Mouse (Mus musculus) megakaryocyte, embryonic 14.5 days (primary cell): ENCODE data around the gene Sub1. TPM values are rescaled to one million over a fixed set of nuclear protein-coding genes. Genes with fewer than 3 reads are reported as not detected.
A peak's percentile ranks its signal among the peaks of the same experiment; 100 is the strongest.

Experiments
- H3K27me3 ChIP-seq: replicated peaks from 2 replicates; pipeline ENCODE3; 2012; ENCODE audit warnings: inconsistent platforms
- H3K36me3 ChIP-seq: replicated peaks from 2 replicates; pipeline ENCODE3; 2012; ENCODE audit warnings: low read length, inconsistent platforms, mixed read lengths
- H3K4me1 ChIP-seq: 2 replicates; pipeline ENCODE4 v1.6.1; 2012; ENCODE audit warnings: inconsistent platforms
- H3K4me3 ChIP-seq: replicated peaks from 2 replicates; pipeline ENCODE3; 2012; ENCODE audit warnings: moderate library complexity, mild to moderate bottlenecking, inconsistent platforms
- H3K9me3 ChIP-seq: 2 replicates; pipeline ENCODE4 v1.6.1; 2012; ENCODE audit warnings: inconsistent platforms
- FLI1 ChIP-seq: IDR thresholded peaks from 2 replicates; pipeline ENCODE4 v1.6.1; 2012; ENCODE audit warnings: low read length, inconsistent platforms, mixed read lengths
- GATA1 ChIP-seq: IDR thresholded peaks from 3 replicates; pipeline ENCODE4 v1.6.1; 2012; ENCODE audit warnings: mixed read lengths, low read length, inconsistent platforms, borderline replicate concordance
- polyA plus RNA-seq: library from polyadenylated mRNA; stranded (reverse); fragments of >175 nt; gene quantifications from 2 replicates; pipeline ENCODE4 v1.2.3, GENCODE M21; 2012; ENCODE audit warnings: low replicate concordance; ENCODE audit not compliant: insufficient read depth

Sub1 gene
- polyA plus RNA-seq, 1 experiment, result 24.6 TPM

GRCm38 (mm10) chr15:11971854-11972420, 24.8 kb downstream of the Sub1 start:
- H3K4me1 ChIP-seq, result peaks cover 11% of the 10 kb centered on the region
- TF ChIP-seq FLI1, result no peak
- TF ChIP-seq GATA1, result no peak
- H3K27me3 ChIP-seq, result peaks cover 8% of the 10 kb centered on the region
- H3K4me3 ChIP-seq, result peak overlapping the region; percentile 46
- peaks cover 24% of the 10 kb centered on the region for H3K9me3 ChIP-seq
- peaks cover 27% of the 10 kb centered on the region for H3K36me3 ChIP-seq

DNA sequence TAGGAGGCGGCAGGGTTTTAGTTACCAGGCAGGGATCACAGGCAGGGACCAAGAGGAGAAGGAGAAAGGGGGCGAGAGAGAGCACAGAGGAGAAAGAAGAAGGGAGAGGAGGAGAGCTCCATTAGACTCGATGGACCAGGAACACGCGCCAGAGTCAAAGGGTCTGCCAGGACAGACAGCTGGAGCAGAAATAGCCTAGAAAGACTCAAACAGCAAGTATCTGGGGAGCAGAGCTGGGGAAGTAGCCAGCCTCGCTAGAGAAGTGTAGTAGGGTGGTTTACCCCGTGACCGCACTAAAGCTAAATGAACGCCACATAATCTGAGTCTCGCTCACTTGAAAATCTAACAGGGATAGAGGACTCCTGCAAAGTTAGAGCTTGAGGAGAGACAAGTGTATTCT, 26.2 kb downstream of the Sub1 start:
- Histone ChIP-seq H3K36me3 (peaks cover 16% of the 10 kb centered on the region), H3K4me1 (peaks cover 14% of the 10 kb centered on the region), H3K4me3 (no peak overlapping the region), H3K9me3 (peaks cover 25% of the 10 kb centered on the region), H3K27me3 (peaks cover 8% of the 10 kb centered on the region)
- TF ChIP-seq FLI1, result no peak
- TF ChIP-seq GATA1, result no peak

DNA sequence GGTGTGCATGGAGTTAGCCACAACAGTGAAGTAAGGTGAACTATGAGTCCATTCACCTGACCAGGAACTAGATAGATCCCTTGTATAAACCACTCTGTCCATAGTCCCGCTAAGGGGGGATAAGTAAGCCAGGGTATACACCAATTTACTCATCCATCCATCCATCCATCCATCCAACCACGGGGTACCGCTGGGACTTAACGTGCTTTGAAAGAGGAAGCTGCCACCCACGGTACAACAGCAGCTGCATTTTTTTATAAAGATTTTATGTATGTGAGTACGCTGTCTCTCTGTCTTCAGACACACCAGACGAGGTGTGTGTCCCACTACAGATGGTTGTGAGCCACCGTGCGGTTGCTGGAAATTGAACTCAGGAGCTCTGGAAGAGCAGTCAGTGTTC, 27.9 kb downstream of the Sub1 start:
- TF ChIP-seq FLI1 (no peak), GATA1 (no peak)
- Histone ChIP-seq H3K4me1 (peaks cover 14% of the 10 kb centered on the region), H3K27me3 (peaks cover 11% of the 10 kb centered on the region), H3K36me3 (peaks cover 3% of the 10 kb centered on the region), H3K4me3 (no peak overlapping the region), H3K9me3 (peaks cover 17% of the 10 kb centered on the region)

DNA sequence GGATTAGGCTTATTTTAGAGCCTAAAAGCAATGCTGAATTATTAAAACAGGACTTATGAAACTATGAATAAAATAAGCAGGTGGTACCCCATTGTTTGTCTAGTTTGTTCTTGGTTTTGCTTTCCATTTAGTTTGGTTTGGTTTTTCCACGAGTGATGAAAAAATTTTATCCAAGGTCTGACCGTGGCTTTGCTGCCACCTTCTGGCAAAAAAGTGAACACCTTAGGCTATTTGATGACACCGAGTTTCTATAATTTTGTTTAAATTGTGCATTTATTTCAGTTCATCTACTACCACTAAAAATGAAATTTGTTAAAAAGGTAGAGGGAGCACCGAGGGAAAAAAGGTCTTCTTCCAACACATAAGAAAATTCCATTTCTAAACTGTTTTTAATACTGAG, 30.4 kb downstream of the Sub1 start:
- peaks cover 13% of the 10 kb centered on the region for H3K9me3 ChIP-seq
- H3K4me1 ChIP-seq, result peaks cover 6% of the 10 kb centered on the region
- H3K36me3 ChIP-seq, result no peaks in the 10 kb centered on the region
- H3K4me3 ChIP-seq, result no peak overlapping the region
- TF ChIP-seq FLI1 (no peak), GATA1 (no peak)
- peaks cover 11% of the 10 kb centered on the region for H3K27me3 ChIP-seq

DNA sequence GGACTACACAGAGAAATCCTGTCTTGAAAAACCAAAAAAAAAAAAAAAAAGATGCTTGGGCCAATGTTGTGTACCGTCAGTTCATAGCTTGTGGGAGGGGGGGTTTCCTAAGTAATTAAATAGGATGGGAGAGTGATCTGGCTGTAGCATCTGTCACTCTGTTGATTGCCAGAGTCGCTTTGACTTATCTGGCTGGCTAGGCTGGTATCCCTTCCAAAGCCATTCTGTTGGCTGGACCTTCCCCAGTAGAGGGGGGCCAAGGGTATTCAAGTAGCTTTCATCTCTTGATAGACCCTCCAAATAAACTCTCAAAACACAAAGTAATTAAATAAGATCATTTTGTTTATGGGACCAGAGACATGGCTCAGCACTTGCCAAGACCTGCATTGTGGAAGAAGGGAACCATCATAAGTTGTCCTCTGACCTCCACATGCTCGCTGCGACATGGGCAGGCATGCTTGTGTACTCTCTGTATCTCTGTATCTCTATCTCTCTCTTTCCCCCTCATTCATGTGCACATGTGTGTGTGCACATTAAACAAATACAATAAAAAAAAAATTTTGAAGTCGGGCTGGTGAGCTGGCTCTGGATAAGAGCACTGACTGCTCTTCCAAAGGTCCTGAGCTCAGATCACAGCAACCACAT, 31.5 kb downstream of the Sub1 start:
- Histone ChIP-seq H3K27me3 (peaks cover 13% of the 10 kb centered on the region), H3K4me3 (no peak overlapping the region), H3K9me3 (peaks cover 13% of the 10 kb centered on the region), H3K4me1 (peaks cover 6% of the 10 kb centered on the region), H3K36me3 (no peaks in the 10 kb centered on the region)
- TF ChIP-seq FLI1 (no peak), GATA1 (no peak)

DNA sequence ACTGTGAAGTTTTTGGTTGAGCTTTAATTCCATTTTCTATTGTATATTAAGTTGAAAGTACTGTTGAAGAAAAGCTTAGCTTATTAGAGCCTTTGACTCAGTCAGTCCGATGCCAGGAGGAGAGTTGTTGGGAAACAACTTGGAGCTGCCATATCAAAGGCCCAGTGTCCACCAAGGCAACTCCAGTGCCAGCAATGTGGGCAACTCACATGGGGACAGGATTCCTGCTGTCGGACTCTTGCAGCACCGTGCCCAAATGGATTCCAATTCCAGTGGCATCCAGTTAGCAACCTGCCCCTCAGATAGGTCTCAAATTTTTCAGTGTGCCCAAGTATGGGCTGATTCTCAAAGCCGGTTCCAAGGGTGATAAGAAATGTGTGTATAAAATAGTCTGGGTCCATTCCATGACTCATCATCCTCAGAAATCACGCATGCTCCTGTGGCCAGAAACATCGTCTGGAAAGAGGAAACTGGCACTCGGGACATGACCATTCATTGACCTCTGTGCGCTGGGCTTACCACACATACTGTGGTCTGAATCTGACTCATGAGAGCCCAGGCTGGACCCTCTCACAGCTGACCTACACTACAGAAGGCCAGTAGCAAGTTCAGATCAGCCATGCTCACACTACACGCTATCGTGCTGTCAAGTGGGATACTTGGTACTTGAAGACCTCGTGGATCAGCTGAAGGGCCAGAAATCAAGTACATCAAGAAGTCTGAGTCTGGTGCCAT, 32.8 kb downstream of the Sub1 start:
- peaks cover 13% of the 10 kb centered on the region for H3K27me3 ChIP-seq
- TF ChIP-seq FLI1 (no peak), GATA1 (no peak)
- H3K36me3 ChIP-seq, result no peaks in the 10 kb centered on the region
- H3K4me3 ChIP-seq, result no peak overlapping the region
- H3K9me3 ChIP-seq, result peaks cover 13% of the 10 kb centered on the region
- peaks cover 6% of the 10 kb centered on the region for H3K4me1 ChIP-seq

GRCm38 (mm10) chr15:11959716-11960115, 37.1 kb downstream of the Sub1 start:
- Histone ChIP-seq H3K4me1 (no peaks in the 10 kb centered on the region; the same call in 1 of the 2 replicates), H3K36me3 (no peaks in the 10 kb centered on the region), H3K9me3 (no peaks in the 10 kb centered on the region), H3K4me3 (no peak overlapping the region), H3K27me3 (peaks cover 11% of the 10 kb centered on the region)
- TF ChIP-seq GATA1 (no peak), FLI1 (no peak)

GRCm38 (mm10) chr15:11956129-11956528, 40.7 kb downstream of the Sub1 start:
- H3K27me3 ChIP-seq, result peaks cover 12% of the 10 kb centered on the region
- no peaks in the 10 kb centered on the region for H3K9me3 ChIP-seq
- no peaks in the 10 kb centered on the region for H3K36me3 ChIP-seq
- no peaks in the 10 kb centered on the region for H3K4me1 ChIP-seq
- TF ChIP-seq FLI1, result no peak
- no peak for TF ChIP-seq GATA1
- no peak overlapping the region for H3K4me3 ChIP-seq

DNA sequence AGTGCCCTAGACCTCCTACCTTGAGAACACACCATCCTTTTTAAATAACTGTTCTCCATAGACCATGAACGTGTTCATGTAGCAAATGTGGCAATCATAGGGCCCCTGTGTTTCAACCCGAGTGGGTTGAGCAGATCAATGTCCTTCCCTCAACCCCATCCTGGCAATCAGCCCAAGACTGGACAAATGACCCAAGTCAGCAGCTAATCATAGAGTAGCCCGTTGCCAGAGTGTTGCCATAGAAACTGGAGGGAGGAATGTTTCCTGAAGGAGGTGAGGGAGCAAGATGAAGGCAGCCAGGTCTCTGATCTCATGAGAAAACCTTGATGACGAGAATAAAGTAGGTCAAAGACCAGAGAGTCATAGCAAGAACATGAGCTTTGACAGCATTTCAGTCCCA, 42.6 kb downstream of the Sub1 start:
- no peaks in the 10 kb centered on the region for H3K4me1 ChIP-seq
- no peaks in the 10 kb centered on the region for H3K36me3 ChIP-seq
- H3K27me3 ChIP-seq, result peaks cover 10% of the 10 kb centered on the region
- H3K9me3 ChIP-seq, result no peaks in the 10 kb centered on the region
- TF ChIP-seq GATA1 (no peak), FLI1 (no peak)
- no peak overlapping the region for H3K4me3 ChIP-seq

DNA sequence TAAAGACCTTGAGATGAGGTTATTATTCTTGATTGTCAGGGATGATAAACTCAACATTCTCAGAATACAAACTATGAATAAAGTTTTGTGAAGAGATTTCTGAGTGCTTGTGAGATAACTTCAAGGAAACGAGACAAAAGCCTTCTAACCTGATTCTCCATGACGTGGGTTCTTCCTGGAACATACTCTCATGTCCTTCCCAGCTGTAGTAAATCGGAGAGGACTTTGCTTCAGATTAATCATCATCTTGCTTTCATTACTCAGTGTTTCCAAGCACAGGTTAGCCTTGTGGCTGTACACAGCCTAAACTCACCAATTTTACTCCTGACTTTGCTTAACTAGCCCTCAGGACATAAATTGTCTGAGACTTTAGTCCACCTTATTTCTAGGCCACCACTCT, 44.6 kb downstream of the Sub1 start:
- no peak overlapping the region for H3K4me3 ChIP-seq
- peaks cover 8% of the 10 kb centered on the region for H3K27me3 ChIP-seq
- no peaks in the 10 kb centered on the region for H3K36me3 ChIP-seq
- TF ChIP-seq FLI1, result no peak
- no peak for TF ChIP-seq GATA1
- H3K4me1 ChIP-seq, result no peaks in the 10 kb centered on the region
- H3K9me3 ChIP-seq, result no peaks in the 10 kb centered on the region; the same call in 1 of the 2 replicates
